Mouse (Mus musculus): ENCODE measurements around the gene Gm11639. TPM values are rescaled to one million over a fixed set of nuclear protein-coding genes. Genes with fewer than 3 reads are reported as not detected.

Gm11639 gene
- total and polyA plus RNA-seq, 3 experiments = 0.21 to 0.67 (median 0.32) TPM

DNA sequence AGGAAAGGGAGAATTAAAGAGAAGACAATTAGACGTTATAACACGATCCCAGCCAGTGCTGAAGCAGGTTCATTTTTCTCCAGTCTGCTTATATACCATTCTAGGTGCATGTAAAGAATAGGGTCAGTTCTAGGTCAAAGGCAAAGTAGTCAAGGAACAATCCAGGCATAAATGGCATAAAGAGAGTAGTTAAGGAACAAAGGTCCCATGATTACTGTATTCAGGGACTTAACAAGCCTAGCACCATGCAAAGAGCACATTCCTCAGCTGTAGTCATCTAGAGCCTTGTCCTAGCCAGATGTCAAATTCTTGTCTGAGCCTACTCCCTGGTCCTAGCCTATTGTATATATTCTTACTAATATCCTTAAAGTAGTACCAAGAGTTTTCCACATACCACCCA lies 259.2 kb downstream of the Gm11639 start:
- TF ChIP-seq JUN (IDR thresholded peaks at IDR 0.05; ENCODE audit: insufficient read depth, low read depth, low read length) (no peak), ZKSCAN1 (IDR thresholded peaks at IDR 0.05; ENCODE audit: borderline replicate concordance, low read depth, low read length) (no peak), ELF1 (IDR thresholded peaks at IDR 0.05; ENCODE audit: low read depth, low read length) (no peak), ZNF384 (IDR thresholded peaks at IDR 0.05; ENCODE audit: low read depth, low read length) (no peak)
- peaks cover 3 to 4% of the 10 kb centered on the region in 2 experiments; a peak in 2 of 4 replicates for H3K4me1 ChIP-seq (ENCODE audit: control insufficient read depth in 1 of 2, insufficient read depth in 2 of 2)
- H3K27ac ChIP-seq (ENCODE audit: insufficient read depth, low read depth) = no peak overlapping the region
- dilution Hi-C loops (cut with MboI; ENCODE audit: extremely low pct_ligation_motif_present, extremely low pct_unique_long_range_greater_than_20kb, low sequenced_read_pairs) (no loop called here), in situ Hi-C loops (cut with MboI; ENCODE audit: low pct_ligation_motif_present, low pct_unique_long_range_greater_than_20kb, low sequenced_read_pairs) (no loop called here)
- DNase-seq (ENCODE audit: extremely low read depth) = no peak
- H3K9ac ChIP-seq (ENCODE audit: insufficient read depth, low read depth) = no peak overlapping the region
- H3K36me3 ChIP-seq (replicated peaks in 1 of 2; ENCODE audit: control insufficient read depth in 1 of 2, insufficient read depth in 1 of 2, low read length in 1 of 2) = no peaks in the 10 kb centered on the region
- H3K9me3 ChIP-seq (replicated peaks; ENCODE audit: low read length) = no peaks in the 10 kb centered on the region
- H3K79me2 ChIP-seq (replicated peaks; ENCODE audit: control insufficient read depth, extremely low read depth, insufficient read depth, poor library complexity, severe bottlenecking) = no peaks in the 10 kb centered on the region
- no peak overlapping the region for H3K4me2 ChIP-seq (ENCODE audit: insufficient read depth, low read depth, poor library complexity, severe bottlenecking)
- H3K4me3 ChIP-seq (replicated peaks in 1 of 3; ENCODE audit: low read depth in 2 of 3, low read length in 2 of 3, poor library complexity in 1 of 3) = no peak overlapping the region
- H3K27me3 ChIP-seq (replicated peaks) = no peaks in the 10 kb centered on the region

DNA sequence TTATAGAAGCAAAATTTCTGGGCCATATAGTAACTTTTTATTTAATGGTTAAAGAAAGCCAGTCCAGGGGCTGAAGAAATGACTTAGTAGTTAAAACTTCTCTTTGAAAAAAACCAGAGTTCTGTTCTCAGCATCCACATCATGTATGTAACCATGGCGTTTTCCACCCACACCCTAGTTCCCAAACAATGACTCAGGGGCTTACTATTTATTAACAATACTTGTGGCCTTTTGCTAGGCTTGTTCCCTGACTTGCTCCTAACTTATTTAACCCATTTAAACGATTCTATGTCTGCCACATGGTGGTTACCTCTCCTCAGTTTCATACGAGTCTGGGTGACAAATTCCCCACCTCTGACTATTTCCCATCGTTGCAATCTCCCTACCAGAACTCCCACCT lies 266.8 kb downstream of the Gm11639 start:
- Histone ChIP-seq H3K27me3 (replicated peaks) (no peaks in the 10 kb centered on the region), H3K4me2 (ENCODE audit: insufficient read depth, low read depth, poor library complexity, severe bottlenecking) (no peak overlapping the region; the same call in 1 of the 2 replicates), H3K79me2 (replicated peaks; ENCODE audit: control insufficient read depth, extremely low read depth, insufficient read depth, poor library complexity, severe bottlenecking) (no peaks in the 10 kb centered on the region), H3K9ac (ENCODE audit: insufficient read depth, low read depth) (no peak overlapping the region), H3K27ac (ENCODE audit: insufficient read depth, low read depth) (no peak overlapping the region), H3K4me3 (replicated peaks in 1 of 3; ENCODE audit: low read depth in 2 of 3, low read length in 2 of 3, poor library complexity in 1 of 3) (no peak overlapping the region), H3K36me3 (replicated peaks in 1 of 2; ENCODE audit: control insufficient read depth in 1 of 2, insufficient read depth in 1 of 2, low read length in 1 of 2) (no peaks in the 10 kb centered on the region), H3K9me3 (replicated peaks; ENCODE audit: low read length) (no peaks in the 10 kb centered on the region), H3K4me1 (ENCODE audit: control insufficient read depth in 1 of 2, insufficient read depth in 2 of 2) (no peaks in the 10 kb centered on the region)
- dilution Hi-C loops (cut with MboI; ENCODE audit: extremely low pct_ligation_motif_present, extremely low pct_unique_long_range_greater_than_20kb, low sequenced_read_pairs) (no loop called here), in situ Hi-C loops (cut with MboI; ENCODE audit: low pct_ligation_motif_present, low pct_unique_long_range_greater_than_20kb, low sequenced_read_pairs) (no loop called here)
- no peak for TF ChIP-seq IRF4 (IDR thresholded peaks at IDR 0.05; ENCODE audit: low read depth, low read length)
- no peak for TF ChIP-seq CHD1 (IDR thresholded peaks at IDR 0.05; ENCODE audit: low read depth, low read length)
- TF ChIP-seq CHD2 (IDR thresholded peaks at IDR 0.05; ENCODE audit: low read length) = no peak
- no peak for TF ChIP-seq USF1 (IDR thresholded peaks at IDR 0.05; ENCODE audit: low read depth, low read length)
- no peak for TF ChIP-seq GABPA (IDR thresholded peaks at IDR 0.05; ENCODE audit: insufficient replicate concordance, low read depth, low read length)
- no peak for TF ChIP-seq POLR2A (IDR thresholded peaks at IDR 0.05; ENCODE audit: low read depth, low read length)
- TF ChIP-seq UBTF (IDR thresholded peaks at IDR 0.05; ENCODE audit: low read depth, low read length) = no peak
- TF ChIP-seq JUN (IDR thresholded peaks at IDR 0.05; ENCODE audit: insufficient read depth, low read depth, low read length) = no peak
- TF ChIP-seq ELF1 (IDR thresholded peaks at IDR 0.05; ENCODE audit: low read depth, low read length) = no peak
- TF ChIP-seq KAT2A (IDR thresholded peaks at IDR 0.05; ENCODE audit: insufficient replicate concordance, low read length) = no peak
- TF ChIP-seq MXI1 (IDR thresholded peaks at IDR 0.05; ENCODE audit: low read depth, low read length) = no peak
- DNase-seq (ENCODE audit: extremely low read depth) = no peak

DNA sequence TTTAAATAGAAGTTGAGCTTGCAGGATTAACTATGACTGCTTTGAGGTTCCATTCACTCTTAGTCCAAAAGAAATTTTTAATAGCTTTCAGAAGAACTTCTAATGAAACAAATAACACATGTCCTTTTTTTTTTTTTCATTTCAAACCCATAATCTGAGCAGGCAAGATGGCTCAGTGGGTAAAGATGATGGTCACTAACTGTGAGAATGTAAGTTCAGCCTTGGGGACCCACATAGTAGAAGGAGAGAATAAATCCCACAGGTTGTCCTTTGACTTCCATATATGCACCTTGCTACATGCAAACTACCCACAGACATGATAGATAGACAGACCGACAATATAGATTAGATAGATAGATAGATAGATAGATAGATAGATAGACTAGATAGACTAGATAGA lies 282.4 kb downstream of the Gm11639 start:
- no peak for DNase-seq (ENCODE audit: extremely low read depth)
- no peak for TF ChIP-seq RAD21 (IDR thresholded peaks at IDR 0.05; ENCODE audit: low read depth, low read length)
- no peak for TF ChIP-seq JUND (conservative IDR thresholded peaks at IDR 0.05; ENCODE audit: low read depth, low read length)
- TF ChIP-seq ZKSCAN1 (IDR thresholded peaks at IDR 0.05; ENCODE audit: borderline replicate concordance, low read depth, low read length) = no peak
- TF ChIP-seq CTCF (conservative IDR thresholded peaks at IDR 0.05 in 1 of 2, IDR thresholded peaks at IDR 0.05 in 1 of 2; ENCODE audit: low read depth in 2 of 2, low read length in 2 of 2) = no peak
- no peak for TF ChIP-seq EP300 (IDR thresholded peaks at IDR 0.05; ENCODE audit: low read length)
- no peak overlapping the region for H3K9ac ChIP-seq (ENCODE audit: insufficient read depth, low read depth)
- no peaks in the 10 kb centered on the region for H3K9me3 ChIP-seq (replicated peaks; ENCODE audit: low read length)
- H3K4me2 ChIP-seq (ENCODE audit: insufficient read depth, low read depth, poor library complexity, severe bottlenecking) = no peak overlapping the region
- no peaks in the 10 kb centered on the region for H3K79me2 ChIP-seq (replicated peaks; ENCODE audit: control insufficient read depth, extremely low read depth, insufficient read depth, poor library complexity, severe bottlenecking)
- H3K4me3 ChIP-seq (replicated peaks in 1 of 3; ENCODE audit: low read depth in 2 of 3, low read length in 2 of 3, poor library complexity in 1 of 3) = no peak overlapping the region
- H3K27me3 ChIP-seq (replicated peaks) = no peaks in the 10 kb centered on the region
- no peaks in the 10 kb centered on the region for H3K36me3 ChIP-seq (replicated peaks in 1 of 2; ENCODE audit: control insufficient read depth in 1 of 2, insufficient read depth in 1 of 2, low read length in 1 of 2)
- peaks cover 2 to 5% of the 10 kb centered on the region in 2 experiments; a peak in 2 of 4 replicates for H3K4me1 ChIP-seq (ENCODE audit: control insufficient read depth in 1 of 2, insufficient read depth in 2 of 2)
- in situ Hi-C loops (cut with MboI; ENCODE audit: low pct_ligation_motif_present, low pct_unique_long_range_greater_than_20kb, low sequenced_read_pairs) (no loop called here), dilution Hi-C loops (cut with MboI; ENCODE audit: extremely low pct_ligation_motif_present, extremely low pct_unique_long_range_greater_than_20kb, low sequenced_read_pairs) (no loop called here)
- H3K27ac ChIP-seq (ENCODE audit: insufficient read depth, low read depth) = no peak overlapping the region

Measured in CH12.LX (cell line).